Mouse (Mus musculus) colon, adult 2 months (tissue): Measurements from ENCODE around the gene 1700025B11Rik. TPM values are rescaled to one million over a fixed set of nuclear protein-coding genes. Genes with fewer than 3 reads are reported as not detected.

ENCODE experiments used
- polyA plus RNA-seq: library from polyadenylated mRNA; depleted of rRNA; stranded (reverse); fragments of >200 nt; gene quantifications from 2 replicates; pipeline ENCODE4 v1.2.3, GENCODE M21; 2012; rRNA removed

1700025B11Rik gene
- not detected in 2 replicates for polyA plus RNA-seq

DNA sequence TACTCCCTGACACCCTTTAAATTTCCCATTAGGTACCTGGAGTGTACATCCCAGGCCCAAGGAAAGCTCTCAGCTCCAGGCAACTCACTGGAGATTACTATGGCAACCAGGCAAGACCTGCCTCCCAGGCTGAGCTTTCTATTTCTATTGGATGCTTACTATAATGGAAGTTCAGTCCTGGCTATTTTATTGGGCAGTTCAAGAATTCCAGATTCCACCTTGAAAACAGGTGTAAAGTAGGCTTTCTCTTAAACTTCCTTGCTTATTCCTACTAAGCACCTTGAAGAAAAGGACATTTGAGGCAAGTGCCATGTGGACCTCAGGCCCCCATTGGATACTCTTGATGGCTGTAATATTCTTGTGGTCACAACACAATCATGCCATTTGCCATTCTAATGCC, at the start of gene 1700025B11Rik:
Gene 1700025B11Rik, minus strand, starts transcription at position 101 of the 400 bp plus-strand sequence.

DNA sequence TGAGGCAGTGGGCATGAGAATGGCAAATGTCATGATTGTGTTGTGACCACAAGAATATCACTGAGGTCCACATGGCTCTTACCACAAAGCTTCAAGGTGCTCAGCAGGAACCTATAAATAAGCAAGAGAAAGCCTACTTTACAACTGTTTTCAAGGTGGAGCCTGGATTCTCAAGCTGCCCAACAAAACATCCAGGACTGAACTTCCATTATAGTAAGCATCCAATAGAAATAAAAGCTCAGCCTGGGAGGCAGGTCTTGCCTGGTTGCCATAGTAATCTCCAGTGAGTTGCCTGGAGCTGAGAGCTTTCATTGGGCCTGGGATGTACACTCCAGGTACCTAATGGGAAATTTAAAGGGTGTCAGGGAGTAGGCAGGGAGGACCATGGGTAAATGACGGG, 37.3 kb upstream of the 1700025B11Rik start, which contains the start of gene Gm36245:
Gene Gm36245, plus strand, starts transcription at position 301 of the 400 bp plus-strand sequence.

DNA sequence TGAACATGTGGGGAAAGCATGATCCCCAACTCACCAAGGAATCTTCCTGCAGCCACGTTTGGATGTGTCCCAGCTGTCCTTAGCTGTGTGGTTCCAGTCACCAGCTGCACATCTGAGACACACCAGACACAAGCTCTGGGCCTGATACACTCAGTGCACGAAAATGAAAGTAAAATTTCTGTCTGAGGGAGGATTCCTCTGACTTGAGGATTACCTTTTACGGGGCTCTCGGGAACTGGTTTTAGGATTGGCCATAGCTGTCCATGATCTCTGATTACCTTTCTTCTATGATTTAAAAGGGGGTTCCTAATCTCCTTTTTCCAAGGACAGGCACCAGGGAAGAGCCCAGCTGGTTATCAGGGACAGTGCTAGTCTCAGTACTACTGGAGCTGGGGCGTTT, 34.3 kb upstream of the 1700025B11Rik start, which contains the start of gene Apol10b:
Gene Apol10b, minus strand, starts transcription at position 165 of the 400 bp plus-strand sequence.

DNA sequence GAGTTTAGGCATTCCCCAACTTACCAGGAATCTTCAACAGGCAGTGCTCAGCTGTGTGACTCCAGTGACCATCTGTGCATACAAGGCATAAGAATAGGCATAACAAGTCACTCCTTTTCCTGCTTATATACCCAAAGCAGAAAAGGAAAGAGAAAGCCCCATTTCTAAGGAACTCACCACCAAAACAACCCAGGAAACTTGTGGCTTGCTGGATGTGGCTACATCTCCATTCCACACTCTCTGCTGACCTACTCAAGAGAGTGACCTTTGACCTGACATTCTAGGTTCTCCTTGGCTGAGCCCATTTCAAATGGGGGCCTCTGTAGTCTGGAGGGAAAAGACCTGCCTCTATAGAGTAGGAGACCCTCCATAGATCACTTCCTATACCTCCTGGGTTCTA, 28.5 kb downstream of the 1700025B11Rik start, which contains the start of gene Apol7c:
Gene Apol7c, minus strand, starts transcription at position 101 of the 400 bp plus-strand sequence.

Other genes starting within 250 kb of the 1700025B11Rik start
- gene Apol7a, start 162.8 kb downstream of the 1700025B11Rik start, polyA plus RNA-seq = 4.1 and 9.1 TPM in 2 replicates
- gene Apol9a, start 150.8 kb downstream of the 1700025B11Rik start, polyA plus RNA-seq = 5.0 and 5.8 TPM in 2 replicates
- gene Apol7b, start 114.4 kb downstream of the 1700025B11Rik start, polyA plus RNA-seq = 0.14 TPM in 1 of 2 replicates, not detected in the other
- 10.6 and 16.7 TPM in 2 replicates for gene Apol10a, start 84.8 kb downstream of the 1700025B11Rik start, polyA plus RNA-seq
- not detected in 2 replicates for gene Apol11a, start 53.6 kb downstream of the 1700025B11Rik start, polyA plus RNA-seq
- 4.8 and 9.0 TPM in 2 replicates for gene Apol7c, start 28.6 kb downstream of the 1700025B11Rik start, polyA plus RNA-seq
- gene Apol10b, start 34.2 kb upstream of the 1700025B11Rik start, polyA plus RNA-seq = 0.12 and 0.19 TPM in 2 replicates
- gene Gm36245, start 37.4 kb upstream of the 1700025B11Rik start, polyA plus RNA-seq = not detected in 2 replicates
- 0.10 TPM in 1 of 2 replicates, not detected in the other for gene Apol11b, start 81.4 kb upstream of the 1700025B11Rik start, polyA plus RNA-seq
- gene Apol7e, start 137.0 kb upstream of the 1700025B11Rik start, polyA plus RNA-seq = 1.1 and 1.4 TPM in 2 replicates
- 1.7 and 3.0 TPM in 2 replicates for gene Apol9b, start 167.1 kb upstream of the 1700025B11Rik start, polyA plus RNA-seq
- gene Apol8, start 195.1 kb upstream of the 1700025B11Rik start, polyA plus RNA-seq = 0.06 and 0.15 TPM in 2 replicates